Mouse (Mus musculus) thymus, adult 2 months (tissue): Measurements from ENCODE around the gene Tedc1. TPM values are rescaled to one million over a fixed set of nuclear protein-coding genes. Genes with fewer than 3 reads are reported as not detected.

Source experiments
- DNase-seq: peaks from one replicate; pipeline ENCODE4 v3.0.0; 2021
- H3K27ac ChIP-seq: fragments of 200-500 bp; 2 replicates; pipeline ENCODE4 v1.5.1; 2012; ENCODE audit warnings: low read length, control low read depth; ENCODE audit not compliant: control insufficient read depth, insufficient read depth
- H3K27me3 ChIP-seq: fragments of 200-500 bp; 2 replicates; pipeline ENCODE4 v1.6.1; 2012; ENCODE audit warnings: mild to moderate bottlenecking, low read length, moderate library complexity, mixed read lengths; ENCODE audit not compliant: control insufficient read depth, insufficient read depth
- H3K36me3 ChIP-seq: fragments of 200-500 bp; 2 replicates; pipeline ENCODE4 v1.6.1; 2012; ENCODE audit warnings: mild to moderate bottlenecking, low read length, moderate library complexity; ENCODE audit not compliant: control insufficient read depth, insufficient read depth
- H3K4me1 ChIP-seq: fragments of 200-500 bp; replicated peaks from 2 replicates; pipeline ENCODE4 v1.6.1; 2012; ENCODE audit warnings: low read length; ENCODE audit not compliant: control insufficient read depth, insufficient read depth
- H3K4me3 ChIP-seq: fragments of 200-500 bp; 2 replicates; pipeline ENCODE4 v1.5.1; 2012; ENCODE audit warnings: mild to moderate bottlenecking, low read length, control low read depth, moderate library complexity; ENCODE audit not compliant: control insufficient read depth, insufficient read depth
- CTCF ChIP-seq: fragments of 200-500 bp; IDR thresholded peaks from 2 replicates; pipeline ENCODE4 v1.5.1; 2012; ENCODE audit warnings: mild to moderate bottlenecking, control low read depth, low read length, moderate library complexity, borderline replicate concordance; ENCODE audit not compliant: control insufficient read depth, poor library complexity, insufficient read depth; ENCODE audit errors: extremely low read depth
- POLR2A ChIP-seq: fragments of 200-500 bp; IDR thresholded peaks from 2 replicates; pipeline ENCODE4 v1.6.1; 2012; ENCODE audit warnings: mild to moderate bottlenecking, low read length, control low read depth, moderate library complexity; ENCODE audit not compliant: control insufficient read depth, poor library complexity, insufficient read depth; ENCODE audit errors: extremely low read depth
- WGBS: fragments of 180-500 bp; shearing (Covaris S2); methylation state at CpG from one replicate; pipeline ENCODE4 v1.1.7; 2018; 5-methylcytosine and 5-hydroxymethylcytosine counted together
- polyA plus RNA-seq: library from polyadenylated mRNA; depleted of rRNA; stranded (reverse); fragments of >200 nt; gene quantifications from 2 replicates; pipeline ENCODE4 v1.2.3, GENCODE M21; 2012

The Tedc1 gene
- polyA plus RNA-seq, 1 experiment: 96.2 TPM

- H3K27ac ChIP-seq: no peak overlapping the region
- peaks cover 59% of the 10 kb centered on the region for H3K36me3 ChIP-seq
- H3K4me1 ChIP-seq: peaks cover 5% of the 10 kb centered on the region
- TF ChIP-seq CTCF: no peak
- no peak for TF ChIP-seq POLR2A
- DNase-seq: no peak
- WGBS: 91% methylated on average over 5 of the region's 5 CpGs
- no peak overlapping the region for H3K4me3 ChIP-seq
- no peaks in the 10 kb centered on the region for H3K27me3 ChIP-seq
Measured at GRCm38 (mm10) chr12:113133861-113134403, 22.3 kb upstream of the Tedc1 start.

- H3K27me3 ChIP-seq: no peaks in the 10 kb centered on the region
- no peak overlapping the region for H3K27ac ChIP-seq
- H3K4me3 ChIP-seq: no peak overlapping the region
- TF ChIP-seq POLR2A: no peak
- TF ChIP-seq CTCF: no peak
- WGBS: over 99% methylated on average over 4 of the region's 4 CpGs
- peaks cover 6% of the 10 kb centered on the region for H3K4me1 ChIP-seq
- H3K36me3 ChIP-seq: peaks cover 55% of the 10 kb centered on the region
- no peak for DNase-seq
Measured at GRCm38 (mm10) chr12:113134502-113134901, 21.7 kb upstream of the Tedc1 start.

- Histone ChIP-seq H3K36me3 (peaks cover 46% of the 10 kb centered on the region), H3K27me3 (no peaks in the 10 kb centered on the region), H3K4me1 (peaks cover 10% of the 10 kb centered on the region), H3K27ac (no peak overlapping the region), H3K4me3 (no peak overlapping the region)
- no peak for TF ChIP-seq CTCF
- no peak for TF ChIP-seq POLR2A
- WGBS: 98% methylated on average over 7 of the region's 7 CpGs
- no peak for DNase-seq
Measured at GRCm38 (mm10) chr12:113135401-113135800, 20.8 kb upstream of the Tedc1 start.

- TF ChIP-seq CTCF (no peak), POLR2A (no peak)
- peaks cover 35% of the 10 kb centered on the region for H3K36me3 ChIP-seq
- no peaks in the 10 kb centered on the region; the same call in 1 of the 2 replicates for H3K27me3 ChIP-seq
- H3K4me1 ChIP-seq: peaks cover 17% of the 10 kb centered on the region
- DNase-seq: no peak
- H3K27ac ChIP-seq: no peak overlapping the region
- 98% methylated on average over 17 of the region's 17 CpGs for WGBS
- no peak overlapping the region for H3K4me3 ChIP-seq
Measured at GRCm38 (mm10) chr12:113136492-113137020, 19.7 kb upstream of the Tedc1 start.

- TF ChIP-seq POLR2A (no peak), CTCF (no peak)
- no peak overlapping the region for H3K4me3 ChIP-seq
- DNase-seq: no peak
- peaks cover 25% of the 10 kb centered on the region for H3K36me3 ChIP-seq
- peaks cover 17% of the 10 kb centered on the region for H3K4me1 ChIP-seq
- no peaks in the 10 kb centered on the region; the same call in 1 of the 2 replicates for H3K27me3 ChIP-seq
- no peak overlapping the region for H3K27ac ChIP-seq
- WGBS: 93% methylated on average over 18 of the region's 18 CpGs
Measured at GRCm38 (mm10) chr12:113137260-113138213, 18.7 kb upstream of the Tedc1 start.

- H3K4me3 ChIP-seq: no peak overlapping the region
- no peaks in the 10 kb centered on the region; the same call in 1 of the 2 replicates for H3K27me3 ChIP-seq
- DNase-seq: no peak
- WGBS: 93% methylated on average over 6 of the region's 6 CpGs
- peaks cover 17% of the 10 kb centered on the region for H3K4me1 ChIP-seq
- peaks cover 22% of the 10 kb centered on the region for H3K36me3 ChIP-seq
- no peak overlapping the region for H3K27ac ChIP-seq
- TF ChIP-seq CTCF (no peak), POLR2A (no peak)
Measured at GRCm38 (mm10) chr12:113138291-113138690, 17.9 kb upstream of the Tedc1 start.
